Mouse (Mus musculus) midbrain, embryonic 11.5 days (tissue): Measurements from ENCODE around the gene Gm5592. TPM values are rescaled to one million over a fixed set of nuclear protein-coding genes. Genes with fewer than 3 reads are reported as not detected.
"Not testable (repeated sequence)": the region's sequence is repeated elsewhere in the genome, so short reads cannot be mapped to it uniquely, and the experiment has no call there.

Experiments
- ATAC-seq: fragments of 200-750 bp; cut with Nextera tagmentation; 2 replicates; pipeline ENCODE4 v1.8.0; 2017; ENCODE audit warnings: moderate TSS enrichment, moderate library complexity; ENCODE audit not compliant: low FRiP score
- DNase-seq: peaks from one replicate; pipeline ENCODE4 v3.0.0; 2015; ENCODE audit warnings: low spot score; ENCODE audit errors: missing footprints
- H3K27ac ChIP-seq: fragments of 300-500 bp; sonication (generic); 2 replicates; pipeline ENCODE4 v1.5.1; 2014; ENCODE audit warnings: low read depth, low read length
- H3K27me3 ChIP-seq: fragments of 300-500 bp; sonication (generic); 2 replicates; pipeline ENCODE4 v1.6.1; 2014; ENCODE audit warnings: mild to moderate bottlenecking, low read length, moderate library complexity, mixed read lengths; ENCODE audit not compliant: control insufficient read depth, insufficient read depth
- H3K36me3 ChIP-seq: fragments of 300-500 bp; sonication (generic); 2 replicates; pipeline ENCODE4 v1.6.1; 2014; ENCODE audit warnings: mild to moderate bottlenecking, low read length, moderate library complexity, mixed read lengths; ENCODE audit not compliant: control insufficient read depth, insufficient read depth
- H3K4me1 ChIP-seq: fragments of 300-500 bp; sonication (generic); 2 replicates; pipeline ENCODE4 v1.6.1; 2014; ENCODE audit warnings: low read length; ENCODE audit not compliant: control insufficient read depth, insufficient read depth
- H3K4me2 ChIP-seq: fragments of 300-500 bp; sonication (generic); 2 replicates; pipeline ENCODE4 v1.6.1; 2014; ENCODE audit warnings: mild to moderate bottlenecking, moderate library complexity
- H3K4me3 ChIP-seq: fragments of 300-500 bp; sonication (generic); 2 replicates; pipeline ENCODE4 v1.5.1; 2014; ENCODE audit warnings: low read depth, low read length
- H3K9ac ChIP-seq: fragments of 300-500 bp; sonication (generic); 2 replicates; pipeline ENCODE4 v1.6.1; 2014; ENCODE audit warnings: low read length
- H3K9me3 ChIP-seq: fragments of 300-500 bp; sonication (generic); 2 replicates; pipeline ENCODE4 v1.6.1; 2016; ENCODE audit warnings: low read length; ENCODE audit not compliant: control insufficient read depth
- WGBS: fragments of 180-500 bp; shearing (Covaris S2); extraction: QIAGEN DNeasy Blood & Tissue Kit; methylation state at CpG from one replicate; pipeline ENCODE4 v1.1.7; 2014; 5-methylcytosine and 5-hydroxymethylcytosine counted together
- polyA plus RNA-seq: library from polyadenylated mRNA; unstranded; fragments of >200 nt; fragmentation: Nextera tagmentation; extraction: Ambion mirVana; gene quantifications from 2 replicates; pipeline ENCODE4 v1.2.1, GENCODE M21; 2014

The Gm5592 gene
- polyA plus RNA-seq: not detected in 2 replicates

DNA sequence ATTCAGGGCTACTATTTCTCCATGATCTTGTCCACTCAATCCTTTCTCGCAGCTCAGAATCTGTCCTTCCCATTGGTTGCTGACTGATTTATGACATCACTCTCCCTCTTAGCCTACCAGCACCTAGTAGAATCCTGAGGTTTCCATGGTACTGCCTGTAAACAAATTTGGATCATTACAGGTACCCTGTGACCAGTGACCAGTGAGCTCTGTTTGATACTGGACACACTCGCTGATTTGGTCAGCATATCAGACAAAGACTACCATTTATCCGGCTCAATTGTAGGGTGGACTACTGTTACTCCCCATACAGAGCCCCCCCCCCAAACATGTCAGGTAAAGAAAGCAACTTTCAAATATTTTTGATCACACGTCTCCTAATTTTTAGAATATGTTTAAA is at the start of gene Gm5592:
Gm5592 (plus strand) TSS at position 301 of the 400 bp plus-strand sequence.
- WGBS: 92% methylated on average over 4 of the region's 4 CpGs
- ATAC-seq, H3K27me3 ChIP-seq: not testable (repeated sequence)

GRCm38 (mm10) chr7:41155806-41156205 is 2.2 kb downstream of the Gm5592 start:
- H3K4me3 ChIP-seq, ATAC-seq, DNase-seq, H3K9ac ChIP-seq, H3K36me3 ChIP-seq, H3K4me2 ChIP-seq, H3K27ac ChIP-seq, H3K9me3 ChIP-seq, H3K4me1 ChIP-seq, H3K27me3 ChIP-seq: not testable (repeated sequence)
- WGBS: 89% methylated on average over 2 of the region's 2 CpGs

More for the DNA sequence above, at the start of gene Gm5592:
- H3K4me3 ChIP-seq, DNase-seq, H3K9me3 ChIP-seq, H3K9ac ChIP-seq, H3K36me3 ChIP-seq, H3K4me2 ChIP-seq, H3K4me1 ChIP-seq, H3K27ac ChIP-seq: not testable (repeated sequence)

GRCm38 (mm10) chr7:41157879-41158278 is 4.2 kb downstream of the Gm5592 start:
- H3K27ac ChIP-seq, H3K4me1 ChIP-seq, H3K27me3 ChIP-seq, H3K4me3 ChIP-seq, H3K9me3 ChIP-seq, H3K4me2 ChIP-seq, H3K9ac ChIP-seq, H3K36me3 ChIP-seq, DNase-seq, ATAC-seq: not testable (repeated sequence)
- no CpG with 5 or more reads among the region's 1 CpGs for WGBS

DNA sequence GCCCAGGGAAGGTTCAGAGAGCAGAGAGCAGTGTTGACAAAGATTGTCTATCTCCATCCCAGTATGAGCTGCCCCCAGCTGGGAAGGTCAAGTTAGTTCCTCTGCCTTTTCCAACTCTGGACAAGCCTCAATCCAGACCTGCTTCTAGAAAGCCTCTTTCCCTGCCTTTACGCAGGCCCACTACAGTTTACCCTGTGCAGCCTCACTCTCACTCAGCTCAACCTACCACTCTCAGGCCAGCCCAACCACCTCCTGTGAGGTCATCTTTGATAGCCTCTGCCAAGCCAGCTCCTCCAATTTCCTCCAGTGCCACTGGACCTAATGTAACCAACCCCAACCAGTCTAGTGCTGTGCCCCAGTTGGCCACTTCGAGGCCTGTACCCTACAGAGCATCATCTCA is 4.9 kb downstream of the Gm5592 start:
- not testable (repeated sequence) for H3K27me3 ChIP-seq, ATAC-seq, H3K27ac ChIP-seq, DNase-seq, H3K9ac ChIP-seq, H3K4me1 ChIP-seq, H3K4me3 ChIP-seq, H3K4me2 ChIP-seq, H3K36me3 ChIP-seq, H3K9me3 ChIP-seq
- 61% methylated on average over 2 of the region's 2 CpGs for WGBS

GRCm38 (mm10) chr7:41193671-41194070 is 40.0 kb downstream of the Gm5592 start:
- Histone ChIP-seq H3K4me3 (no peak overlapping the region), H3K4me2 (no peak overlapping the region), H3K9me3 (no peaks in the 10 kb centered on the region), H3K27ac (no peak overlapping the region), H3K36me3 (no peaks in the 10 kb centered on the region), H3K4me1 (no peaks in the 10 kb centered on the region), H3K9ac (no peak overlapping the region), H3K27me3 (no peaks in the 10 kb centered on the region)
- 58% methylated on average over 4 of the region's 4 CpGs for WGBS
- no peak for ATAC-seq
- DNase-seq: no peak

Other genes with a start within 250 kb of the Gm5592 start
- not detected in 2 replicates for gene 4930433I11Rik, start 166.3 kb upstream of the Gm5592 start, polyA plus RNA-seq
- not detected in 2 replicates for gene Gm4884, start 121.1 kb upstream of the Gm5592 start, polyA plus RNA-seq
- 11.7 and 13.3 TPM in 2 replicates for gene AI987944, start 239.5 kb downstream of the Gm5592 start, polyA plus RNA-seq